Mouse (Mus musculus) E14TG2a.4 (cell line): ENCODE results near the gene P2ry14.

ENCODE experiments used
- CTCF ChIP-seq: conservative IDR thresholded peaks from 2 replicates; pipeline ENCODE4 v1.5.1; 2014; ENCODE audit warnings: low read length
- NANOG ChIP-seq: IDR thresholded peaks from 2 replicates; pipeline ENCODE4 v1.6.1; 2014; ENCODE audit warnings: borderline replicate concordance, low read length, mixed read lengths
- POU5F1 ChIP-seq: IDR thresholded peaks from 2 replicates; pipeline ENCODE4 v1.6.1; 2014; ENCODE audit warnings: low read length, borderline replicate concordance

- peak; percentile 86 for TF ChIP-seq CTCF
- no peak for TF ChIP-seq NANOG
- TF ChIP-seq POU5F1: no peak
Observed at GRCm38 (mm10) chr3:59079327-59079726, 74.1 kb downstream of the P2ry14 start.
